Mouse (Mus musculus) cerebellum, adult 9-11 months (tissue): Measurements from ENCODE around the gene Cep112.

Source experiments
- DNase-seq: peaks from one replicate; pipeline ENCODE4 v3.0.0; 2022

Gene Cep112

DNA sequence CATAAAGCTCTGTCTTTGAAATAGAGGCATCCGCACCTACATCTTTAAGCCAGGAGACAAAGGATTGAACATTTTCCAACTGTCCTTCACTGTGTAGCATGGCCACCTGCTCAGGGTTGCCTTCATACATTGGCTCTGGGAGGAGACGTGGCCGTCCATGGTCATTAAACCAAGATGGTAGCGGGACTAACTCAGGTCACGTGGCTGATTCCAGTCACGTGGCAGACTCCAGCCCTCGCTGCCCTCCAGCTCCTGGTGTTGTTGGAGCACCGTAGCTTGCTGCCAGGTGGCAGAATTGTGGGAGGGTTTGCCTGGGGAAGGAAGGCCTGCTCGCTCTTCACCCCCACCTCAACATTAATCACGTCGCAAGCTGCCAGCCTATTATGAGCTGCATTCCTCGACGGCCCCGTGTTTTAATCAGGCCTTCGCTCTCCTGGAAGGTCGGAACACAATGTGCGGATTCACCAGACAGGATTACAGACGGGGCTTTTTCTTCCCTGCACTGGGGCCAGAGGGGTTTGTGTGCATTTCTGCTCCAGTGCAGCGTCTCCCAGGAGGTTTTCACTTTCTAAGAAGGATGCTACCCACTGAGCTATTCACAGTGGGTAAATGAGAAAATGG, 460.4 kb downstream of the Cep112 start:
- DNase-seq: no peak

DNA sequence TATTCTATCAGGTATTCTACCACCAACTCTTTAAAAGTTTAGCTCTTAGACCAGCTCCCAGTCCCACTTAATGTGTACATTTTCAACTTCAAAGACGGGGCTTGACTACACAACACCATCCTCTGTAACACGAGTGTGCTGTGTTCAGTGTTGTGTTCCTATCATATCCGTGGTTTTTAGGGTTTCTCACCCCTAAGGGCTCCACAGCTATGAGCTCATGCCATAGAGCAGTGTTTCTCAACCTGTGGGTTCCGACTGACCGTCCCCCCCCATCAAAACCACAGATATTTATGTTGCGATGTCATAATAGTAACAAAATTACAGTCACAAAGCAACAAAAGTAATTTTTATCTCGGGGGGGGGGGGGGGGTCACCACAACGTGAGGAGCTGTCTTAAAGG, 461.1 kb downstream of the Cep112 start:
- no peak for DNase-seq

DNA sequence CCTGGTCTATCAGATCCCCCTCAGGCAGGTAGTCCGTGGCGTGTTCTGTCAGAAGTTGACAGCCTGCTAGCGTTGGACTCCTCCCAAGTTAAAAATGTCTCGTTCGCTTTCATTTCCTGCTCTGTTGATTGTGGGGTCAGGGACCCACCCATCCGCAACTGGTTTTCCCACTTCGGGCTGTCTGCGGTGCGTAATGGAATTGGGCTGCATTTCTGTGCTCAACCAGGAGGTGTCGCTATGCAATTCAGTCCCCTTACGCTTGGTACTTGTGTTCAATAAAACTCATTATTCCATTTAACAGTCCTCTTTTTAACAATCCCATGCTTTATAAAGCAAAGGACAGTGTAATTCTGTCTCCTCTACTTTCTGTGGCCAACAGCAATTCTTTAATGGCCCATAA, 464.1 kb downstream of the Cep112 start:
- DNase-seq: no peak

DNA sequence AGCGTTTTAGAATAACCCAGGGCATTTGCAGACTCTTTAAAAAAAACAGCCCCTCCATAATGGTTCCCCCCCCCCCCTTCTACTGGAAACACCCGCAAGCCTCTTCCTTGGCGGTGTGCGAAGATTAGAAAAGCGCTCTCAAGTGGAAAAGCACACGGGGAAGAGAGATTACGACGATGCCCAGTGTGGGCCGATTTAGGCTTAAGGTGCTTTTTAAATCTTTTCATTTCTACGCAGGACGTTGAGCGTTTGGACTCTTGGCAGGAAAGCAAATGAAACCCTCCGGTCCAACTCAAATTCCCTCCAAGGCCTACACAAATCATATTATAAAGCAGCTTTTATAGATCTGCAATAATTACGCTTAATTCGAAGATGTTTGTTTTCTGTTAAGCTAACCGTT, 465.6 kb downstream of the Cep112 start:
- DNase-seq: no peak

DNA sequence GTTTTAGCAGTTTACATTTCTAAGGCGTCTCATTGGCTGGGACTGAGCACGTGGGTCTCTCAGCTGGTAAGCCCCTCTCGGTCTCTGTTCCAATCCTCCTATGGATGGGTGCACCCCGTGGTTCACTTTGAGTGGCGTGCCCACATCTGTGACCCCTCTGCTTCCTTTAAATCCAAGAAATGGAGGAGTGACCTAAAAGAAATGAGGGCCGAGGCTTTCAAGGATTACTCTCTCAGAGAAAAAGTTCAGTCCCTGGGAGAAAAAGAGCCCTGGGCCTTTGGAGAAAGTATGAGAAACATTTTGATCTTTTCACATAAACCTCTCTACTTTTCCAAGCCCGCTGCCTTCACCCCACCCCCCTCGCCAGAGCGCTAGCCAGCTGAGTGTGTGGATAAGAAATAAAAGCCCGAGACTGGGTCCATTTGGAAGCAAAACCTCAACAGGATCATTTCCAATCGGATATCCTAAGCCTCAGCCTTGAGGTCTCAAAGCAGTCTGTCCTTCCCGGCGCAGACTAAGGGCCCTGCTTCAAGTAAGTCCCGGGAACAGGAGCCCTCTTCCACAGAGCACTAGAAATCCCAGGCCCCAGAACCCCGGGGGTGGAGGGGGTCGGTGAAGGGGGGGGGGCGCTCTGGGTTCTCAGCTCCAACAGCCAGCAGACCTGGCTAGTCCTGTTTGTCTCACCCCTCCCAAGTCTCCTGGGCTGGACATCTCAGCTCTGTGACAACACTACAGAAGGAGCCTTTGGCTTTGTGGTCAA, 466.3 kb downstream of the Cep112 start:
- DNase-seq: no peak

DNA sequence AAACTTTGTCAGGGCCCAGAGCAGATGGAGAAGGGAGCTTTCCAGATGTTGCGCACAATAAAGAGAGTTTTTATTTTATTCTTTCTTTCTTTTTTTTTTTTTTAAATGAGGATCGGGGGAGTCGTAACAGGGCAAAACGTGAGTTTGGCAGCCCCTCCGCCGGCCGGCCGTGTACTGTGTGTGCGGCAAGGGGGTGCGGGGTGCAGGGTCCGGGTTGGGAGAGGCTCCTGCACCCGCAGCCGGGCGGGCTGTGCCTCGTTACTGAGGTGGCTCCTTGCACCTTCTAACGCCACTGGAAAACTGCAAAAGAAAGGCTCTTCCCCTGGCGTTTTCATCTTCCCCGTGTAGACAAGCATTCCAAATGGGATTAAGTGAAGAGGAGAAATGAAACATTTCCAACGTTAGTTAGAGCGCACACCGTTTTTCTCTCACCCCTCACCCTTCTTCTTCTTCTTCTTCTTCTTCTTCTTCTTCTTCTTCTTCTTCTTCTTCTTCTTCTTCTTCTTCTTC, 466.9 kb downstream of the Cep112 start:
- no peak for DNase-seq

DNA sequence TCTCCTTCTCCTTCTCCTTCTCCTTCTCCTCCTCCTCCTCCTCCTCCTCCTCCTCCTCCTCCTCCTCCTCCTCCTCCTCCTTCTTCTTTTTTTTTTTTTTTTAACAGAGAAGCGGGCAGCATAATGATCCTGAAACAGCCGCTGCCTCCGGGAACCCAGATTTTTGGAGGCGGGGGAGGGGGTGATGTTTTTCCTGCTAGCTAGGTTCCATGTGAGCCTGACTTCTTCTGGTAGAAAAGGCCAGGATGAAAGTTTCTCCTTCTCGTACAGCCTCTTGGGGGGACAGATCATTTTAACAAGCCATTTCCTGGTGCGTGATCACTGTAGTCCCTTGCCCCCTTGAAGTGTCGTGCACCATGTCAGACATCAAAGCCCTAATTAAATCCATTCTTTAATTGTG, 467.4 kb downstream of the Cep112 start:
- no peak for DNase-seq

DNA sequence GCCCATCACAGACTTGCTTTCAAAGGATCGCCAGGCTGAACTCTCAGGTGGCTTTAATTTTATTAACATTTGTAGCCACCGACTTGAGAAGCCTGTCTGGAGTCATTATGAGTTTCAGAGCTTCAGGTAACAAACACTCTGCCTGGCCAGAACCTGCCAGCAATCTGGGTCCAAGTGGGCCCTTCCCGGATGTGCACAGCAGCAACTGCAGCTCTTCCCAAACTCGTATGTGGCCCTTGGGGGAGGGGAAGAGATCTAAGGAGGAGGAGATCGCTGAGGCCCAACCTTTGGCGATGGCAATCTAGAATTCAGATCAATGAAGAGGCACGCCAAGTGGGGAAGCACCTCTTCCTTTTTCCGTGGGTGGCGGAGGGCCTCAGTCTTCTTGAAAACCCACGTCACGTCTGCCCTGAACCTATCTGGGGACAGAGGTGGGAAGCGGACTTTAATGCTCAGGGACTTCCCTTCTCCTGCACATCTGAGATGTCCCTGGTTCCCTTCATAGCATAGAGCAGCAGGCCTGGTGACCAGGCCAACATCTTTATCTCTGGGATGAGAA, 468.3 kb downstream of the Cep112 start:
- no peak for DNase-seq

DNA sequence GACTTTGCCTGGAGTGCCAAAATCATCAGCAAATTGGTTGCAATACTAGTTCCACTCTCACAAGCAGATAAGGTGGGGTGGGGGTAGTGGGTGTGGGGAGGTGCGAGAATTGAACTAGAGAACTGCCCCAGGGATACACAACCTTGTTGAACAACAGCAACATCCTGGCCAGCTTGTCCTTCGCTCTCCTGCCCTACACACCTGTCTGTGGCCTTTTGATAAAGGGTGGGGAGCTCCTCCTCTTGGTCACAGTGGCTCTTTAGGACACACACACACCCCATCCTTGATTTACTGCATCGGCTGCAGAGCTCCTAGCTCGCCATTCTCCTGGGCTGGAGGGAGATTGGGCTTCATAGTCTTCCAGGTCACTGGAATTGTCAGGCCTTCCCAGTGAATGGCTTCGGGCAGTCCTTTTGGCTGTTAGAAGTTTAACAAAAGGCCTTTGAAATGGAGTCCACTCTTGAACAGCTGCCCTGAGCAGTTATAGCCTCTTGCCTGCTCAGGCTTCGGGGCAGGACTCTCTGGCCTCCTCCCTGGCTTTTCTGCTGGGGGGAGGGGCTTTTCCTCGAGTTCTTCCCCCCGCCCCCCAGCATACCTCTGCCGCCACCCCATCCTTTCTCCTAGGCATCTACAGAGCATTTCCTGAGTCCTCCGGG, 469.0 kb downstream of the Cep112 start:
- no peak for DNase-seq

DNA sequence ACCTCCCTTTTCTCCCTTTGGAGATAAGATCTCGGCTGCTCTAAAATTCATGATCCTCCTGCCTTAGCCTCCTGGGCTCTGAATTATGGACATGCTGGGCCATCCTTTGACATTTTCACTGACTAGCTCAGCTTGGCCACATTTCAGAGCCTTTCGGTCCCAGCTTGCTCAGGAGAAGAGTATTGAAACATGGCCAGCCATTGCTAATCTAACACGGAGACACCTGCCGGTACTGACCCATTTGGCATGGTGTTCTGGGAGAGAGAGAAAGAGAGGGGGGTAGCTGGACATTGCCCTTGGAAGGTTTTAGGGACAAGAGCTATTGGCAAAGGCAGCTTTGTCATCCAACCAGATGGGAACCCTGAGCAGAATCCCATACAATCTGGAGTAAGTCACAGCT, 472.0 kb downstream of the Cep112 start:
- peak; percentile 88 for DNase-seq

DNA sequence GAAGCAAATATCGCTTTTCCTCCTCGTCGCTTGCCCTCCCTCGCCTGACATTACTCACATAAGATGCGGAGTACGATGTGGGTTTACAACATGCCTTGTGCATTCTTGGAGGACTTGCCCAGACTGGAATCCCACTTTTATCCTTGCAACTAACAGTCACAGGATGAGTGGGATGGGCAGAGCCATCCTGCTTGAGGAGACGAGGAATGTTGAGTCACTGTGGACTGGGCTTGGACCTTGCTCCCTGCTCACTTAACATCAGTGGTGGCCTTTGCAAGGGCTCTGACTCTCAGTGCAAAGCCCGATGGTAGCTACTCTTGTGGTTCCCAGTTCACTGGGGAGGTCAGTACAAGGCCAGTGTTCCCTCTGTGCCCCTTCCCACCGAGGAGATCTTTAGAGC, 473.1 kb downstream of the Cep112 start:
- no peak for DNase-seq

DNA sequence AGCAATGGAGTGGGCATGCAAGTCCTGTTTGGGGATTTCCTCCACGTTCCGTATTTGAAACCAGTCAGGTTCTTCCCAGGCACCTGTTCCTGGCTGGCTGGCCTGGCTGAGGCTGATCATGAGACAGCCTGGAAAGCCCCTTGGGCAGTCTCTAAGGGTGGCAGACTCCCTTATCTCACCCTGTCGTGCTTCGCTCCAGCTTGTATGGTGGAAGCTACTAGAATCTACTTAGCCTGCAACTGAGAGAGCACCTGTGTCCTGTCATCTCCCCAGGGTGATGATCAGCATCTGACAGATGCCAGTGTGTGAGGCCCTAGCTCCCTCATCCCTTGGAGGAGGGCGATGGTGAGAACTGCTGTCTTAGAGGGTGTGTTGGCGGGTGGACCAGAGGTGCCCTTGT, 473.5 kb downstream of the Cep112 start:
- no peak for DNase-seq

DNA sequence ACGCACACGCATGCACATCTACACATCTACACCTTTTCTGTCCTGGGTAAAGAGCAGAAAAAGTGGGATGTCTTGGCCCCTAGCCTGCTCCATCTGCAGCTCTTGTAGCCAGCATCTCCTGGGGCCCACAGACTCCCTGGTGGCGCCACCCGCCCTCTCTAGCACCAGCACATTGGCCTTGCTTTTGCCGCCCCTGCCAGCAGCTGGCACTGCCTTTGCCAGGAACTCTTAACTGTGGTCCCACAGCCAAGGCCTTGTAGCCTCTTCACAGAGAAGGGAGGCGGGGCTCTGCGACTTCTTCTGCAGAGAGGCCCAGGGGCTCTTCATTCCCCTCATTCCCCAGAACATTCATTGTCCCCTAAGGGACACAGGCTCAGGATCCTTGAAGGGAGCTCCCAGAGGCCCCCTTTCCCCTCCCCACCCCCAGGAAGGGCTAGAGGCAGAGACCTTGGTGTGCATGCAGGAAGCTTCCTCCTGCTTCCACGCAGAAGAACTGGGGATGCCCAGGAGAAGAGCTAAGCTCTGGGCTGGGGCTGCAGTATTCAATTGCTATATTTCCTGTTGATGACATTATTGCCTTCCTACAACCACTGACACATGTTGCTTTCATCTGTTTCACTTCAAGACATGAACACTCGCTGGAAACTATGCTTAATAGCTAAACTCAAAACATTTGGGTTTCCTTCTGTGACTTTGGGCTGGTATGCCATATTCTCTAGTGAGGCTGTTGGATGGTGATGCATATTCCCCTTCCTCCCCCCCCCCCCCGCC, 475.9 kb downstream of the Cep112 start:
- DNase-seq: peak; percentile 19

DNA sequence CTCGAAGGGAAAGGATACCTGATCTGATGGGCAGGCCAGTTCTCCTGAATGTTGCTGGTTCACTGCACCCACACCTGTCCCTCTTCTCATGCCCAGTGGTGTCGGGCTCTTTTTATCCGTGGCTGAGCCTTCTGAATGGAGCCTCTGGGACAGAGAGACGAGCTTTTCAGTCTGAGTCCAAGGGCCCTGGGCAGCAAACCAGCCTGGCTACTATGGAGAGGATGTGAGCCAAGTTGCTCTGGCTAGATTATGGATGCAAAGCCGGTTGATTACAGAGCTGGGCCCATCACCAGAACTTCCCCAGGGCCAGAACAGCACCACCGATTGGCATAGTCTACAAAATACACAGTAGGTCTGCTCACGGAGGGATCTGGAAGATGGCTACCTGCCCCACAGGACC, 476.7 kb downstream of the Cep112 start:
- peak; percentile 25 for DNase-seq

DNA sequence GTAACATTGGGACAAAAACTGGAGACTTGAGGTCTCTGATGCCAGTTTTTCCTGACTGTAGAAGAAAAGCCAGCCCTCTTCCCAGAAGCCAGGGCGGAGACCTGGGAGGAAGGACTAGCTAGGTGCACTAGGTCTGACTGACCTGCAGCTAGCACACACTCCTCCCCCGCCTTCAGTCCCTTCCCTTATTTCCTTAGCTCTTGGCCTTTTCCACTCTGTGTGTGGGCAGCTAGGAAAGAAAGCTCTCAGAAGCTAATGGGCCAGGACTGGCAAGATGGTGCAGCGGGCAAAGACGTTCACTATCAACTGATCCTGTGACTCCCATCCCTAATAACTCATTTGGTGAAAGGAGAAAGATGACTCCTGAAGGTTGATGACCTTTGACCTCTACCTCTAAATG, 477.3 kb downstream of the Cep112 start:
- DNase-seq: no peak

DNA sequence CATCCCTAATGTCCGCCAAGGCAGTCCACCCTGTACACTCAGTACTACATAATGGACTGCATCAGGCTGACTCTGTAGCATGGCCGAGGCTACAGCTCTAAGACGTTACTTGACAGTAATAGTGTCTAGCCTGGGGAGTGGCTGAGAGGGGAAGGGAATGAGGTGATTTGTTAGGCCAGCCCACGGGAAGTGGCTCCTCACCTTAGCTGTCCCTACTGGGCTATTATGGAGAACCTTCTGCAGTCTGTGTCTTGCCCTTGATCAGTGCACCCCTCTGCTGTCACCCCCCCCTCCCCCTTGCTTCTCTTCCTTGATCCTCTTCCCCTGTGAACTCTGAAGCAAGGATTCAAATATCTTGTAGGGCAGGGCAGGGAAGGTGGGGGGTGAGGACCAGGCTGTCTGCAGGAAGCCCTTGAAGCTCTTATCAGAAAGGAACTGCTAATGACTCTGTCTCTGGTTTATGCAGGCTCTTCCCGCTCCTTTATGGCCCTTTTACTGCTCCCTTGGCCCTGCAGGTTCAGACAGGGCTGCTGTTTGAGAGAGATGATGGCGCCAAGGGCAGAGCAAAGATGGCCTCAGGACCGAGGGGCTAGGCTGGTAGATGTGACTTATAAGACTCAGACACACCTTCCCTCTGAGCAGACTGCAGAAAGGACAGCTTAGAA, 481.7 kb downstream of the Cep112 start:
- DNase-seq: no peak

DNA sequence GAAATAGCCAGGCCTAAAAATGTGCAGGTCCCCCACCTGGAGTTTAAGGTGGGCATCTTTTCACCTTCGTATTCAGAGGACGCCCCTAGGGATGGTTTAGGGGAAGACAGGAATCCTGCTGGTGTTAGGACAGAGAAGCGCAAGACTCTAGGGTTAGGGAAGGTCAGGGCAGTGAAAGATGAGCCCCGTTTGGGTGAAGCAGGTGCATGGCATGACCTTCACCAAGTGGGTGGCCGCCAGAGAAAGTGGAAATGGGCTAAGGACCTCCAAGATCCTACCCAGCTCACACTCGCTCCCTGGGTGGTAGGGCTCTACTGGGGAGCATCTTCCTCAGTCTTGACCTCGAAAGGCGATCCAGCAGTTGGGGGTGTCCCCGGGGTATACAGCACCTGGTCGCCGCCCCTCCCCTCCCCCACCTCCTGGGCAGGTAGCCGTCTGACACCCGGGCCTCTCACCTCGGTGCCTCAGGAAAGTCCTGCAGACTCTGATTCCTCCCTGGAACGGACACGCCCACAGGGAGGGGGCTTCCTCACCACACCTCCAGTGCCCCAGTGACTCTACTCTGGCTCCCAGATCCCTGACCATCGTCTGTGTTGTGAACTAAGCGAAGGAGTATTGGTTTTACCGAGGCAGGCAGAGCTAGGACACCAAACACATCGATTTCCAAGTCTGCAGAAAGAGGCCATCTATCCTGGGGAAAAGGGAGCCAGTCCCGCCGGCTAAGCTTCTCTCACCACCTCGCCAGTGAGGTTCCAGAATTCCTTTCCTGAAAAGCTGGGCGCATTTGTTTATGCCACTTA, 484.6 kb downstream of the Cep112 start:
- no peak for DNase-seq
